Comparison of ENCODE assay signal across 22 mouse cellular contexts in the genomic region with DNA sequence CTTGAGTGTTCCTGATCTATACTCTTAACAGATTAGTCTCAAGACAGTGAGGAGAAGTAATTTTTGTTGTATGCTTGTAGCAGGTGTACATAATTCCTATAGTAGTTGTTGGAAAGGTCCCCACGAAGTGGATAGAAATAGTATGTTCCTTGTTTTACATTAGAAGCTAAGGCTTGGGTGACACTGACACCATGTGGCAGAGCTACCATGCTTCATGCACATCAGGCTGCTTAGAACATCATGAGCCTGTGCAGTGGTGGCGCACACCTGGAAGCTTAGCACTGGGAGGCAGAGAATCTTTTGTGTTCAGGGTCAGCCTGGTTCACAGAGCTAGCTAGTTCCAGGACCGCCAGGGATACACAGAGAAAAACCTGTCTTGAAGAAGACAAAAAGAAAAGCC. TPM values are rescaled to one million over a fixed set of nuclear protein-coding genes. Genes with fewer than 3 reads are reported as not detected.
DNase-seq lines count a peak whose midpoint lies in the region; ATAC-seq and TF ChIP-seq lines count a peak whose summit lies in the region.
"Had no signal": no experiment of that assay in that cellular context is flagged by ENCODE, and none has a peak within 500 bp of the region (broad histone marks: within the 10 kb centered on the region; RNA-seq: fewer than 3 reads in every experiment).

No protein-coding gene starts in this region.

- no peaks in the 10 kb centered on the region for H3K4me1 ChIP-seq in intestine, postnatal 0 days (replicated peaks; ENCODE audit: control insufficient read depth, insufficient read depth, low read length)
- H3K4me1 ChIP-seq in intestine, embryonic 15.5 days (replicated peaks): no peaks in the 10 kb centered on the region
- no peaks in the 10 kb centered on the region for H3K4me1 ChIP-seq in lung, embryonic 14.5 days (ENCODE audit: insufficient read depth)
- H3K4me1 ChIP-seq: forebrain, embryonic 10.5 days; hindbrain, embryonic 15.5 days; kidney, embryonic 15.5 days had no signal

- peak; percentile 52 for DNase-seq in CD4-positive, CD25-positive, alpha-beta regulatory T cell, adult 2 months (ENCODE audit: low read depth, low spot score)
- no peak for DNase-seq in lung, embryonic 14.5 days
- DNase-seq in lung, postnatal 14 days: no peak
- peak; percentile 46 for DNase-seq in splenic B cell, adult 2 months (ENCODE audit: low read depth, low spot score)
- DNase-seq in gastrocnemius, postnatal 25 days: no peak
- DNase-seq: cerebellum, adult 11 months; heart, adult 11 months; heart, postnatal 10 days; lung, postnatal 4 days; right cerebral cortex, postnatal 25 days; thymus, adult 18-20 months had no signal

- no peaks in the 10 kb centered on the region for H3K9me3 ChIP-seq in intestine, postnatal 0 days (ENCODE audit: control insufficient read depth)
- no peaks in the 10 kb centered on the region for H3K9me3 ChIP-seq in intestine, embryonic 15.5 days
- H3K9me3 ChIP-seq in lung, embryonic 14.5 days (ENCODE audit: low read depth, low read length): no peaks in the 10 kb centered on the region
- H3K9me3 ChIP-seq: forebrain, embryonic 10.5 days; hindbrain, embryonic 15.5 days; kidney, embryonic 15.5 days had no signal

- no peak overlapping the region for H3K9ac ChIP-seq in intestine, postnatal 0 days (ENCODE audit: low read depth, low read length)
- no peak overlapping the region for H3K9ac ChIP-seq in intestine, embryonic 15.5 days
- H3K9ac ChIP-seq in lung, embryonic 14.5 days: no peak overlapping the region
- H3K9ac ChIP-seq: hindbrain, embryonic 15.5 days; kidney, embryonic 15.5 days had no signal

- H3K27ac ChIP-seq in intestine, postnatal 0 days (ENCODE audit: low read depth, low read length): no peak overlapping the region
- H3K27ac ChIP-seq in intestine, embryonic 15.5 days: no peak overlapping the region
- no peak overlapping the region for H3K27ac ChIP-seq in lung, embryonic 14.5 days (ENCODE audit: low read depth)
- H3K27ac ChIP-seq: forebrain, embryonic 10.5 days; hindbrain, embryonic 15.5 days; kidney, embryonic 15.5 days had no signal

- 85% methylated on average over 3 of the region's 3 CpGs for WGBS in intestine, postnatal 0 days
- WGBS in intestine, embryonic 15.5 days: 89% methylated on average over 3 of the region's 3 CpGs
- WGBS in lung, embryonic 14.5 days: 84% methylated on average over 3 of the region's 3 CpGs

- no peak overlapping the region for H3K4me2 ChIP-seq in intestine, postnatal 0 days (replicated peaks; ENCODE audit: low read depth)
- no peak overlapping the region for H3K4me2 ChIP-seq in intestine, embryonic 15.5 days (replicated peaks)
- no peak overlapping the region for H3K4me2 ChIP-seq in lung, embryonic 14.5 days
- H3K4me2 ChIP-seq: hindbrain, embryonic 15.5 days; kidney, embryonic 15.5 days; midbrain, embryonic 11.5 days had no signal

- H3K4me3 ChIP-seq in intestine, postnatal 0 days (ENCODE audit: low read depth, low read length): no peak overlapping the region
- no peak overlapping the region for H3K4me3 ChIP-seq in intestine, embryonic 15.5 days (replicated peaks)
- no peak overlapping the region for H3K4me3 ChIP-seq in lung, embryonic 14.5 days (ENCODE audit: low read depth, low read length)
- H3K4me3 ChIP-seq: forebrain, embryonic 10.5 days; hindbrain, embryonic 15.5 days; kidney, embryonic 15.5 days had no signal

- ATAC-seq in CD4-positive, CD25-positive, alpha-beta regulatory T cell, adult 4 months: no peak
- ATAC-seq in intestine, postnatal 0 days: no peak
- no peak for ATAC-seq in intestine, embryonic 15.5 days
- no peak for ATAC-seq in lung, embryonic 14.5 days (ENCODE audit: insufficient read depth)
- ATAC-seq: Patski had no signal

- H3K36me3 ChIP-seq in intestine, postnatal 0 days (ENCODE audit: control insufficient read depth, insufficient read depth): peaks cover 80% of the 10 kb centered on the region
- peaks cover 62% of the 10 kb centered on the region for H3K36me3 ChIP-seq in intestine, embryonic 15.5 days
- H3K36me3 ChIP-seq in lung, embryonic 14.5 days (ENCODE audit: insufficient read depth): peaks cover 100% of the 10 kb centered on the region
- H3K36me3 ChIP-seq in splenic B cell, adult 2 months (ENCODE audit: control insufficient read depth, insufficient read depth, low read length, poor library complexity, severe bottlenecking): peaks cover 15% of the 10 kb centered on the region

- peak; percentile 61 for TF ChIP-seq CTCF in intestine, postnatal 0 days (IDR thresholded peaks at IDR 0.05; ENCODE audit: low read depth)
- peak; percentile 4; the same call in 1 of the 2 replicates for TF ChIP-seq CTCF in lung, embryonic 14.5 days (IDR thresholded peaks at IDR 0.05; ENCODE audit: low read depth)

- H3K27me3 ChIP-seq in intestine, postnatal 0 days (replicated peaks; ENCODE audit: control insufficient read depth, insufficient read depth, low read length): no peaks in the 10 kb centered on the region
- H3K27me3 ChIP-seq in intestine, embryonic 15.5 days (replicated peaks): no peaks in the 10 kb centered on the region
- no peaks in the 10 kb centered on the region for H3K27me3 ChIP-seq in lung, embryonic 14.5 days (ENCODE audit: insufficient read depth, low read length)
- H3K27me3 ChIP-seq in splenic B cell, adult 2 months (ENCODE audit: control insufficient read depth, insufficient read depth, low read length, poor library complexity, severe bottlenecking): no peaks in the 10 kb centered on the region
- H3K27me3 ChIP-seq: hindbrain, embryonic 15.5 days; kidney, embryonic 15.5 days; Patski had no signal

RNA-seq across cellular contexts. Expression of a gene that starts 15.0 kb away (rescaled TPM):
- polyA plus RNA-seq in CD4-positive, CD25-positive, alpha-beta regulatory T cell, adult 4 months (2017; shearing (Covaris generic)): 10 to 100 TPM; 36.6 to 47.9 TPM
- 98.5 and 105 TPM in 2 replicates for polyA plus RNA-seq in intestine, postnatal 0 days (2015; fragmentation: Nextera tagmentation; extraction: Ambion mirVana)
- polyA plus RNA-seq in intestine, embryonic 15.5 days (2015; fragmentation: Nextera tagmentation; extraction: Ambion mirVana): 260 and 262 TPM in 2 replicates
- 315 and 330 TPM in 2 replicates for polyA plus RNA-seq in lung, embryonic 14.5 days (2014; fragmentation: Nextera tagmentation; extraction: Ambion mirVana)
- 10 to 100 TPM; 54.1 to 59.9 TPM for total RNA-seq in gastrocnemius, postnatal 25 days (2021)

RNA-seq across cellular contexts. Expression of a gene that starts 23.3 kb away (rescaled TPM):
- 10 to 100 TPM; 67.1 to 69.6 TPM for polyA plus RNA-seq in CD4-positive, CD25-positive, alpha-beta regulatory T cell, adult 4 months (2017; shearing (Covaris generic))
- 67.4 and 81.3 TPM in 2 replicates for polyA plus RNA-seq in intestine, postnatal 0 days (2015; fragmentation: Nextera tagmentation; extraction: Ambion mirVana)
- 102 and 113 TPM in 2 replicates for polyA plus RNA-seq in intestine, embryonic 15.5 days (2015; fragmentation: Nextera tagmentation; extraction: Ambion mirVana)
- polyA plus RNA-seq in lung, embryonic 14.5 days (2014; fragmentation: Nextera tagmentation; extraction: Ambion mirVana): 75.8 and 77.9 TPM in 2 replicates
- total RNA-seq in gastrocnemius, postnatal 25 days (2021): 10 to 100 TPM; 16.9 to 21.1 TPM

RNA-seq across cellular contexts. Expression of a gene that starts 52.4 kb away (rescaled TPM):
- under 1 TPM in 1 of 2 experiments, not detected in 1; 0.36 TPM for polyA plus RNA-seq in CD4-positive, CD25-positive, alpha-beta regulatory T cell, adult 4 months (2017; shearing (Covaris generic))
- polyA plus RNA-seq in intestine, postnatal 0 days (2015; fragmentation: Nextera tagmentation; extraction: Ambion mirVana): 0.21 and 0.22 TPM in 2 replicates
- 4.8 and 6.4 TPM in 2 replicates for polyA plus RNA-seq in intestine, embryonic 15.5 days (2015; fragmentation: Nextera tagmentation; extraction: Ambion mirVana)
- 0.55 and 0.74 TPM in 2 replicates for polyA plus RNA-seq in lung, embryonic 14.5 days (2014; fragmentation: Nextera tagmentation; extraction: Ambion mirVana)
- total RNA-seq in gastrocnemius, postnatal 25 days (2021): not detected
- total RNA-seq: layer of hippocampus, postnatal 10 days; left cerebral cortex, postnatal 25 days; liver, adult 2 months had no signal
- polyA plus RNA-seq: liver, adult 2 months; Patski had no signal

Comparison
In these comparisons a context has a peak if more than half of its experiments do, and no peak if none do; other contexts are left out.
1. DNase-seq: peak in CD4-positive, CD25-positive, alpha-beta regulatory T cell, adult 2 months (single experiment) and splenic B cell, adult 2 months (single experiment); none in lung, embryonic 14.5 days (single experiment), lung, postnatal 14 days (single experiment) and gastrocnemius, postnatal 25 days (single experiment).